Comparison of ENCODE assay signal across 8 mouse cellular contexts in genomic region chr7:16874756-16875309, GRCm38 (mm10). TPM values are rescaled to one million over a fixed set of nuclear protein-coding genes. Genes with fewer than 3 reads are reported as not detected.
DNase-seq lines count a peak whose midpoint lies in the region; ATAC-seq lines count a peak whose summit lies in the region.

No protein-coding gene starts in this region.

- H3K4me1 ChIP-seq in hindbrain, embryonic 12.5 days = peaks cover 20% of the 10 kb centered on the region

- peak; percentile 100 for DNase-seq in NIH3T3 (ENCODE audit: low read depth)
- DNase-seq in cerebellum, postnatal 10 days = peak; percentile 100
- peak; percentile 100 for DNase-seq in frontal cortex, postnatal 10 days (ENCODE audit: low spot score in 2 of 2)
- peak; percentile 99 to 100 for DNase-seq in layer of hippocampus, postnatal 14 days (ENCODE audit: low spot score in 2 of 2)
- peak; percentile 99 for DNase-seq in lung, postnatal 14 days
- peak; percentile 100 for DNase-seq in retina, adult 2 months (ENCODE audit: low read depth, low spot score)
- DNase-seq in thymus, postnatal 36 days = peak; percentile 98 to 99

- peak overlapping the region; percentile 70 for H3K4me3 ChIP-seq in hindbrain, embryonic 12.5 days

- H3K4me2 ChIP-seq in hindbrain, embryonic 12.5 days (replicated peaks) = peak overlapping the region; percentile 79

- H3K9me3 ChIP-seq in hindbrain, embryonic 12.5 days (replicated peaks) = no peaks in the 10 kb centered on the region

- peaks cover 14% of the 10 kb centered on the region; the same call in 1 of the 2 replicates for H3K36me3 ChIP-seq in hindbrain, embryonic 12.5 days

- under 1% methylated on average over 33 of the region's 33 CpGs for WGBS in hindbrain, embryonic 12.5 days

- H3K27me3 ChIP-seq in hindbrain, embryonic 12.5 days = no peaks in the 10 kb centered on the region

- H3K27ac ChIP-seq in hindbrain, embryonic 12.5 days = peak overlapping the region; percentile 58

- H3K9ac ChIP-seq in hindbrain, embryonic 12.5 days = 0 out of 2 replicates have a peak overlapping the region, but pooled peaks have one; percentile 2

- ATAC-seq in hindbrain, embryonic 12.5 days (ENCODE audit: low FRiP score) = peak; percentile 97

RNA-seq across cellular contexts. Expression of gene Dact3, which starts 0.3 kb away (rescaled TPM):
- polyA plus RNA-seq in hindbrain, embryonic 12.5 days (2016; fragmentation: Nextera tagmentation; extraction: Ambion mirVana) = 9.0 and 10.4 TPM in 2 replicates
- 100 to 1,000 TPM; 115 to 120 TPM for total RNA-seq in layer of hippocampus, postnatal 14 days (2021)

RNA-seq across cellular contexts. Expression of gene Gng8, which starts 16.8 kb away (rescaled TPM):
- 12.1 and 13.6 TPM in 2 replicates for polyA plus RNA-seq in hindbrain, embryonic 12.5 days (2016; fragmentation: Nextera tagmentation; extraction: Ambion mirVana)
- total RNA-seq in layer of hippocampus, postnatal 14 days (2021) = 1 to 10 TPM; 1.5 to 1.9 TPM

RNA-seq across cellular contexts. Expression of gene Ptgir, which starts 31.5 kb away (rescaled TPM):
- polyA plus RNA-seq in hindbrain, embryonic 12.5 days (2016; fragmentation: Nextera tagmentation; extraction: Ambion mirVana) = 1.6 and 2.1 TPM in 2 replicates
- total RNA-seq in layer of hippocampus, postnatal 14 days (2021) = under 1 TPM in 1 of 2 experiments, not detected in 1; 0.28 TPM

RNA-seq across cellular contexts. Expression of gene Prkd2, which starts 32.1 kb away (rescaled TPM):
- 8.8 and 9.3 TPM in 2 replicates for polyA plus RNA-seq in hindbrain, embryonic 12.5 days (2016; fragmentation: Nextera tagmentation; extraction: Ambion mirVana)
- total RNA-seq in layer of hippocampus, postnatal 14 days (2021) = 1 to 10 TPM; 6.8 to 9.1 TPM

RNA-seq across cellular contexts. Expression of gene Calm3, which starts 49.1 kb away (rescaled TPM):
- polyA plus RNA-seq in hindbrain, embryonic 12.5 days (2016; fragmentation: Nextera tagmentation; extraction: Ambion mirVana) = 185 and 210 TPM in 2 replicates
- total RNA-seq in layer of hippocampus, postnatal 14 days (2021) = 1,000 to 10,000 TPM; 2,318 to 2,416 TPM

Comparison
In these comparisons a context has a peak if more than half of its experiments do, and no peak if none do; other contexts are left out.
1. Peak in every context shown above with its lines: DNase-seq, ATAC-seq, H3K4me3 ChIP-seq and H3K27ac ChIP-seq.